Mouse (Mus musculus) CD4-positive helper T cell, adult 2 months (primary cell): Measurements from ENCODE around the gene Sema4d.

Experiments used
- DNase-seq: peaks from one replicate; pipeline ENCODE4 v3.0.0-alpha.2; 2012; ENCODE audit warnings: low read depth, missing footprints, low spot score

The Sema4d gene

DNA sequence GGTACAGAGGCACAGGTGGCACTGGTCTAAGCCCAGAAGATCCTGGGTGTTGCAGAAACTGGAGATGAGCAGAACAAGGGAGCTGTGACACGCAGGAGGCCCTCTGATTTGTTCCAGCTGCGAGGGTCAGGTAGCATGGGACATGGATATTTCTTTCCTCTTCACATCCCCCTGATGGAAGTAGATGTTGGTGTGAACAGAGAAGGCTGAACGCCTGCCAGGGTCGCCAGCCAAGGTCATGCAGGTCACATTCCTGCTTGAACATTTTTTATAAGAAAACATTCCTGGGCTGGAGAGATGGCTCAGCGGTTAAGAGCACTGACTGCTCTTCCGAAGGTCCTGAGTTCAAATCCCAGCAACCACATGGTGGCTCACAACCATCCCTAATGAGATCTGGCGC, 66.2 kb downstream of the Sema4d start:
- DNase-seq: no peak

DNA sequence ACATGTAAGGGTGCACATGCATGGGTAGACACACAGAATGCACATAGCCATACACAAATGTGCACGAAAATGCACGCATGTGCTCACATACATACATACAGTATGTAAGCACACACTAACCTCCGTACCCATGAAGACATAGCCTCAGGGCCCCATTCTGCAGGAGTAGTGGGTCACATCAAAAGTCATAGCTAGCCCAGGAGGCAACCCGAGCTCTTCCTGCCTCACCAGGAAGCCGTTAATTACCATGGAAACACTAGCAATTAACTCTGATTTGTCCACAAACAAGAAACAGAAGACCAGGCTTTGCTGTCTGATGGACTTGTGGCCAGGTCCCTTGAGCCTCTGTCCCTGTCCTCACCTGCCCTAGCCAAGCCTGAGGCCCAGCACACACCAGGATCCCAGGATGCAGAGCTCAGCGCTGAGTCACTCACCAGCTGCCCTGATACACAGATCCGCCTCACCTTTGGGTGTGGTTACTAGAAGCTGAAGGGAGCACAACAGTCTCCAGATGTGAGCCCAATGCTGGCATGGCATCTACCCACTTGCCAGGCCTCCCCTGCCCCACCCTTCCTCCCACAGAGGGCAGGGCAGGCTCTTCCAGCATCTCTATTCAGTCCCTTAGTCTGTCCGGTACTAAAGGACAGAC, 67.5 kb downstream of the Sema4d start:
- peak; percentile 61 for DNase-seq

DNA sequence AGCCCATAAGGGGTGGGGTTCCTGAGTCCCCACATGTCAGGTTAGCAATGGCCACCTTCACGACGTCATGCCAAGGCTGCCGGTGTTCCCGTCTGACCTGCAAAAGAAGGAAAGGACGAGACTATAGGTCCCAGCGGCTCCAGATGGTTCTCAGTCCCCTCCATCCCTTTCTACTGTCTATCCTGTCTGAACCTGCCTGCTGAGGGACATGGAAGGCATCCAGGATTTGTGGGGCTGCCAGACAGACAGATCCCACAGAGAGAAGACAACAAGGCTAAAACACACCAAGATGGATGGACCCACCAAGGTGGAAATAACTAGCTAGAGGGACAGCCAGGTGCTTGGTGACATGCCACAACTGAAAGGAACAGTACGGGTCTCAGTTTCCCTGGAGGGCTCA, 68.1 kb downstream of the Sema4d start:
- no peak for DNase-seq

DNA sequence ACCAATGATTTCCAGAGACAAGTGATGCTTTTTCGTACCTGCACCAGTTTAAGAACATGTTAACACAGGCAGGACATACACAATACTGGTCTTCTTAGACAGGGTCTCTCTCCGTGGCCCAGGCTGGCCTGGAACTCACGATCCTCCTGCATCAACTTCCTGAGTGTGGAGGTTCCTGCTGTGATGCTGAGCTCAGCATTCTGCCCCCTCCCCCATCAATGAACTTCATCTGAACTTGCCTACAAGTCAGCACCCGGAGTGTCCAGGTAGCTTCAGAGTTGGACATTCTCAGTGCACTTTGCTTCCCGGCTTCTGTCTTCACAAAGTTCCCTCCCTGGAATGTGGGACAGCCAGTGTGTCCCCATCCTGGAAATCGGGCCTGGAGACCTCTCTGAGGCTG, 69.0 kb downstream of the Sema4d start:
- DNase-seq: no peak

DNA sequence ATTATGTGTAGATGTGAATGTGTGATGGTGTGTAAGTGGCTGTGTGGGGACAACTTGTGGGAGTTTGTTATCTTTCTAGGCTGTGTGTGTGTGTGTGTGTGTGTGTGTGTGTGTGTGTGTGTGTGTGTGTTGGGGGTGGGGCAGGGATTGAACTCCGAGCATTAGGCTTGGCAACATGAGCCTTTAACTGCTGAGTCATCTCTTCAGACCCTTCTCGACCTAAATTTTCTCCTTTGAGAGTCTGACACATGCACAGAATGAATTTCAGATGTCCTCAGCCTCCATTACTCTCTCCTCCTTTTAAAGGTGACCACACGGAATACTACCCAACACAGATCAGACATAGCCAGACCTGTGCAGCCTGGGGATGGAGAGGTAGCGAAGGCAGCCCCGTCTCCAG, 70.4 kb downstream of the Sema4d start:
- no peak for DNase-seq

DNA sequence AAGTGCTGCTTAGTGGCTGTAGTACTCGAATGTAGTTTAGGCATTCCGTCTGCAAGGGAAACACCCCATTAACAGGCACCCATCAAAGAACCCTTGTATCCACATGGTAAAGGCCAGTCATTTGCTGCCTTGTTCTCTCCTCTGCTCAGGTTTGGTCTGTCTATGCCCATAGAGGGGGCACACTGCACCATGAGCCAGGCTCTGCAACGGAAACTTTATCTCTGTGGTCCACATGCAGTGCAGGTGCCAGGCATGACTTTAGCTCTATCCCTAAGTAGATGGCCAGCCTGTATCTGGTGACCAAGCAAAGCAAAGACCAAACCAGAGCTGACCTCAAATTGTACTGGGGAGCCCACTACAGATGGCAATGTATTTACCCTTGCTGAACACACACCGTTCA, 73.0 kb downstream of the Sema4d start:
- no peak for DNase-seq

DNA sequence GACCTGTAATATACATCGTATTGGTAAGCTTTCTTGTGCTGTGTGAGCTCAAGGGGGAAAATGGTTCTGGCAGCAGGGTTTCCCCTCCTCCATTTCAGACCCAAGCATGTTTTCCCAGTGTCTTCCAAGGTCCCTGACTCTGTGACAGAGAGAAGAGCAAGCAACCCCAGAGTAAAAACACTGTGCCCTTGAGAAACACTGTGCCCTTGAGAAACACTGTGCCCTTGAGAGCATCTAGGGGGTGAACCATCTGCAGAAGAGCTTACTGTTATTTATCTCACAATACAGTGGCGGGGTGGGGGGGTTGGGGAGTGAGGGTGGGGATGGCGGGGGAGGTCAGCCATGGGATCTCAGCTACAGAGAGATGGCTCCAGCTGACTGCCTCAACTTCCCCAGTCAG, 74.3 kb downstream of the Sema4d start:
- DNase-seq: no peak

DNA sequence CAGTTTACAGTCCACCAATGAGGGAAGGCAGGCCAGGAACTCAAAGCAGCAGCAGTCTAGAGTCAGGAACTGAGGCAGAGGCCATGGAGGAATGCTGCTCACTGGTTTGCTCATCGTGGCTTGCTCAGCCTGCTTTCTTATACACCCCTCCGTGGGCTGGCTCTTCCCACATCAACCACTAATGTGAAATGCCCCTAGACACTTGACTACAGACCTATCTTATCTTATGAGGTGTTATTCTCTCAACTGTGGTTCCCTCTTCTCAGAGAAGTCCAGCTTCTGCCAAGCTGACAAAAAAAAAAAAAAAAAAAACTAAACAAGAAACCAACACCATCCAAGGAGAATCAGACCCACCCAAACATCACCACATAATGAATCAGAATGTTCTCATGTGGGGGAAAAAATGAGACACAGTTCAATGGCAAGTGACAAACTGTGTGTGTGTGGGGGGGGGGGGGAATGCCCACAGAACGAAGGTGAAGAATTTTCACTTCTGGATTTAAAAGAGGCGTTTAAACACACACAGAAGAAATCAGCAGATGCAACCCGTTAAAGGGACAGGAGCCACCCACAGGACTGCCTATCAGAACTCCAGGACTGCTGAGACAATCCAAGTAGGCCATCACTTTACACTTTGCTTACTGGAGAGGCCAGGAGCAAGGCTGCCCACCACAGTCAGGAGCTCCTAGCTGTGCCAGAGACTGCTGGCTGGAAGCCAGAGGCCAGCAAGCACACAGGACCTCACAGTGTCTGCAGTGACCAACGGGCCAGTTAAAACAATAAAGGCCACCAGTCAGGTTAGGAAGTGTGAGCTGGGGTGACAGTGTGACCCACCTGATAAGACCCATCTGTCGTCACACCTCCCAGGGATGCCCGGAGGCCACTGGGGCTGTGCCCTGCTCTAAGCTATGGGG, 76.9 kb downstream of the Sema4d start:
- DNase-seq: no peak

DNA sequence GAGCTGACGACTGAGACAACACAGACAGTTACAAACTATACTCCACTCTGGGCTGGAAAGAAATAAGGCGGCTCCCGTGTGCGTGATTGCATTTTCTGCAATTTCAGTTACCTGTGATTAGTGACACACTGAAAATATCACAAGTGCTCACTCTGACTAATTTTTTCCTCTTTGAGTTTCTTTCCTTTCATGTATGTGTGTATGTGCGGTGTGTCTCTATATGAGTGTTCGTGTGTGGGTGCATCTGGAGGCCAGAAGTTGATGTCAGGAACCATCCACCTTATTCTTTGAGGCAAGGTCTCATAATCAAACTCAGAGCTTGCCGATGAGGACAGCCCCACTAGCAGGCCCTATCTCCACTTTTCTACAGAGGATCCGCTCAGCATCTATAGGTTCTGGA, 81.5 kb downstream of the Sema4d start:
- peak; percentile 62 for DNase-seq

DNA sequence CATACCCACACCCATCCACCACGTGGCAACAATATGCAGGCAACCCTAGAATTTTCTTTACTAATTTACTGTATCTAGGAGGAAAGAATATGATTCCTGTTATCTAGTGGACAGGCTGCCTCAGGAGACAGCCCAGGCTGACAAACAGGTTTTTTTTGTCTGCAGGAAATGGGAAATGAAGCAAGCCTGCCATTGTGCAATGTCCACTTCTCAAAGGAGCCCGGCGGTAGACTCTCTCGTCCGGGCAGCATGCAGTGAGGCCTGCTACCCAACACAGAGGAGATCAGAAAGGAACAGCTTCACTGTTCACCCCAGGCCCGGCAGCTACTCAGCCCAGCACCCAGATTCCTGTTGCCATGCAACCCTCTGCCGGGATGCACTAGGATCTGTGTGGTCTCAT, 82.8 kb downstream of the Sema4d start:
- no peak for DNase-seq

DNA sequence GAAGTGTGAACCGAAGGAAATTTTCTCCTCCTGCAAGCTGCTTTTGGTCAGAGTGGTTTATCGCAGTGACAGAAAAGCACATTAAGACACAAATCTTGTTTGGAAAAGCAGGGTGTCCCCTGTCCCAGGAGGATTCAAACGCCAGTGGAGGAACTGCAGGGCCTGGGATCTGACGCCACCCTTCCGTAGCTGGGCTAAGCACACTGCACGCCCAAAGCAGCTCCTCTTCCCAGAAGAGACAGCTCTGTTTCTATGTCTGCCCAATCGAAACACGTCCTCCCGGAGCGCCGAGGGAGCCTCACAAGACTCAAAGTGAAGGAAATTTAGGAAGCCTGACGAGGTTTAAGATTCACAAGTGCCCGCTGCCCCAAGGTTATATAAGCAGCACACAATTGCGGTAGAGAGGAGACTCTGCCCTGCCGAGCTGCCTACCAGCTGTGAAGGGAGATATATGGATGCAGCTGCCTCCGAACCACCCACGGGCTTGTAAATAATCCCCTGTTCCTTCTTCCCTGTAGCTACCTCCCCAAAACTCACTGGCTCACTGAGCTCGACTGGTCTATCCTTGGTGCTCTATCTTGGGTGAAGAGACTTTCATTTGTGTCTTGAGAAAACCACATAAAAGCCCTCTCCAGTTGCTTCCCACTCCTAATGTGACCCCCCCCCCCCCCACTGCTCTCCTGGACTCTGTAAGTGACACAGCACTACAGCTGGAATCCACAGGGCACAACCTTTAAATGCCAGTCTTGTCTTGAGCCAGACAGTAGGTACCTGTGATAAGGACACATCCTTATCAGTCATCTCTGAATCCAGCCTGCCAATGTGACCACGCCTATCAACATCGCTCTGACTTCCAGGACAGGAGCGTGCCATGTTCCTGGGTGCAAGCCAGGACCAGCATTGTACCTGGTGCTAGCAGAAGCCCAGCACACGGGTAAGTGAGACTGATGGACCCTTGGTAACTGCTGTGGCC, 87.4 kb downstream of the Sema4d start:
- DNase-seq: no peak

DNA sequence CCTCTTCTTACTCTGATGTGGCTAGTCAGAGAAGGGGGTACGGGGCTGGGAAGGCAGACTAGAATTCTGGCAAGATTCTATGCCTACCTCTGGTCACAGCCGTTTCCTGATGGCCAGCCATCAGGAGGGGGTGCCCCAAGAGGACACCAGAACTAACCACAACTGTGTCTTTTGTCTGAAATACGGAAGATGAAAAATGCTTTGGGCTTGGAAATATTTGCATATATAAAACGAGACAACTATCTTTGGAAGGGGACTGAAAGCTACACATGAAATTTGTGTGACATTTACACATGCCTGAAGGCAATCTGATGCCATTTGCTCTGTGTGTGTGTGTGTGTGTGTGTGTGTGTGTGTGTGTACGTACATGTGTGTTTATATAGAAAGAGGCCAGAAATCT, 89.7 kb downstream of the Sema4d start:
- DNase-seq: no peak

DNA sequence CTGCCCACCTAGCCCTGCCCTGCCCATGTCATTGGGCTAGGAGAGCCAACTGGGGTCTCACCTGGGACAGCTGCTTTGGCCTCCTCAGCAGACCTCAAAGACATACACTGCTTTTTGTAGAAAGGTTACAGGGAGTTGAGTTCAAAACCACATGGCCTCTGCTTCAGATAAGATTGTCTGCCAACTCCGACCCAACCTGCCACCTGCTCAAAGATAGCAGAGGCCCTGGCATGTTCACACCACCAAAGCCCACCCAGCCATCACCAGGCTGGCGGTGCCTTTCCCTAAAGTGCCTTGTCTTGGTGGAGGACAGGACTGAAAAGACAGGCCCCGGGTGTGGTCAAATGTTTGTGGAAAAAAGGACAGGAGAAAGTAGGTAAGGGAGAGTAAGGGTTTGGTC, 95.2 kb downstream of the Sema4d start:
- no peak for DNase-seq

DNA sequence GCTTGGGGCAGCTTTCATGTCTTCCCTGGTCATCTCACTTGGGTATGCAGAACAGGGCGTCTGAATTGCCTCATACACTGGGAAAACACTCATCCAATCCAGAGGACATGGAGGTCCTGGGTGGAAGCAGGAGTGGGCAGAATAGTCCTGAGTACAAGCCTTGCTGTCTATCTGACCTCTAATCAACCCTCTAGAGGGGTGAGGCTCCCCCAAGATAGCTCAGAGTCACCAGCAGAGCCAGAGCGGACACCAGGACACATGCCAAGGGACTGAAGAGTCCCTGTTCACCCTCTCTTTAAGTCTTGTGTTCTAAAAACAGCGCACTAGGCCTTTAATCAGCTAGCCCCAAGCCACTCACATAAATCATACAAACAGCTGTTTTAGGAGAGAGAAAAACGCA, 95.7 kb downstream of the Sema4d start:
- DNase-seq: no peak

DNA sequence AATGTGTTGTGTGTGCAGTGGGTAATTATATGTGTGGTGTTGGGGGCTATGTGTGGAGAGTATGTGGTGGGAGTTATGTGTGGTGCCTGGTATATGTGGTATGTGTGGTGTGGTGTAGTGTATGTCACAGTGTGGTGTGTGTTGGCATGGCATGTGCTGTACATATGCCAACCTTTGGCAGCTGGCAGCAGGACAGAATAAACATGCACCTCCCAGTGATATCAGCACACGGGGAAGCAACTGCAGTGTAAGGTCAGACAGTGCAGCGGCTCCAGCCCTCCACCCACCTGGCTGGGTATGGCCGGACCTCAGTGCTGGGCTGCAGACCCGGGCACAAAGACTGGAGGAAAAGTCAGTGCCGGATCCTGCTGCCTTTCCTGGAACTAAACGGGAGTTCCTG, 96.1 kb downstream of the Sema4d start:
- no peak for DNase-seq

DNA sequence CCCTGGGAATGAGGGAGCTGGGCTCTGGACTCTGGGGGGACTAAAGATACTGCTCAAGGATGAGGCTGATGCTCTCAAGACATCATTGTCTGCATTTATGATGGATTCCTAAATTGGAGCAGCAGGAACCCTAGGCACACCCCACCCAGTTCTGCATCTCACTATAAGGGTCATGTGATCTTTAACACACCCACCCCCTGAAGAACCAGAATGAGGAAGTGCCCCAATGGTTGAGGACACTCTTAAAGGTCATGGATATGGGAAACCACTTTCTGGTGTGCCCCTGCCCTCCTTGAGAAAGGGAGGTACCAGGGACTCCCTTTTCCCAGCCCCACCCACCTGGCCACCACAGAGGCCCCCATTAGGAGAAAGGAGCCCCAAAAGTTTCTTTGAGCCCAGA, 97.1 kb downstream of the Sema4d start:
- no peak for DNase-seq

DNA sequence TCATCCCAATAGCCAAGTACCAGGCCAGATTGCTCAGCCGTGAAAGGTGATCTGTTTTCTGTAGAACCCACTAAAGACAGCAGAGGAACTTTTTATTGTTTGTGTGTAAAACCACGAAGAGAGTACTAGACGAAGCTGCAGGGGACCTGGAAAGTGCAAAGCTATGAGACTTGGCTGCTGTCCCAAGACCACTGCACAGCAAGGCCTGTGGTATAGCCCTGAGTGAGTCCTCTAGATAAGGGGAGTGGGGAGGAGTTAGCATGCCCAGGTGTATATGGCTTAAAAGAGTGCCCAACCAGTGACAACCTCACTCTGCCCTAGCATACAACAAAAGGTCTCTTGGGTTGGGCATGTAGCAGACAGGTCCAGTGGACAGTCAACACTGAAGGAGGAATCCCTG, 104.9 kb downstream of the Sema4d start:
- no peak for DNase-seq

DNA sequence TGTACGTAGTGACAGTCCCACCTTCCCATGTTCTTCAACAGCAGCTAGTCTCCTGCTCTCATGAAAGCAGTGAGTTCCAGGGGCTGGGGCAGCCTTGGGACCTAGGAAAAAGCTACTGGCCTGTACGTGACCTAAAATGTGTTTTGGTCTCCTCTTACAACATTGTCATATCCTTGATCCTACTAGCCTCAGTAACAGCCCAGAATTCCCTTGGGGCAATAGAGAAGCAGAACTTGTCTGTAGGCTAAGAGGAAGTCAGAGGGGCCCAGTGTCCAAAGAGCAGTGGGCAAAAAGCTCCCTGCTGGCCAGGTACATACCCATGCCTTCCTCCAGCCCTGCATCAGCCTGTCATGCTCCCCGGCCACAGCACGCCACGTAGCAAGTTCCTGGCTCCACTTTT, 106.6 kb downstream of the Sema4d start:
- no peak for DNase-seq

DNA sequence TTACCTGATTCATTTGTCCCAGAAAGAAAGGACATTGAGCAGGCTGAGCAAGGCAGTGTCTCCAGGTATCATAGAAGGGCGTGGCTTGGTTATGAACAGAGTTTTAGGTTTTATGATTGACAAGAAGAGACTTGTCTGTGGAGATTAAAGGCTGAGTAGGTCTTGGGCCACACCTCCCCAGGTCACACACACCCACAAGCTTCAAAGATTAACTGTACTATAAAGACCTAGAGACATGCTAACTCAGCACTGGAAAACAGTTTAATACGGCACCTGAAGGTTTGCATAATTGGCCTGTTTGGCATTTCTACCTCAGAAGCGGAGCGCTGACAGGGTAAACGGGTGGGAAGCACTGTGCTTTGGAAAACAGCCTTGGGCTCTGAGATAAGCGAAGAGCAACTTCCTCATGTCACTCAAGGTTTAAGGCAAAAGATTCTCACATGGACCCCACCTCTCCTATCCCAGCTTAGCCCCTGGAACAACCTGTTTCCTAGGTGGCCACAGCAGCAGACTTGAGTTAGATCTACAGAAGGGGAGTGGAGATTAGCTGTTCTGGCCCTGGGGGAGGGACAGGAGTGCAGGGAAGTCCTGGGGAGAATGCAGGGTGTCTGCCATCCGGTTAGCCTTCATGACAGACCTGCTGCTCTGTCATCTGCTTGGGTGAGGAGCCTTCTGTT, 108.1 kb downstream of the Sema4d start:
- DNase-seq: no peak

DNA sequence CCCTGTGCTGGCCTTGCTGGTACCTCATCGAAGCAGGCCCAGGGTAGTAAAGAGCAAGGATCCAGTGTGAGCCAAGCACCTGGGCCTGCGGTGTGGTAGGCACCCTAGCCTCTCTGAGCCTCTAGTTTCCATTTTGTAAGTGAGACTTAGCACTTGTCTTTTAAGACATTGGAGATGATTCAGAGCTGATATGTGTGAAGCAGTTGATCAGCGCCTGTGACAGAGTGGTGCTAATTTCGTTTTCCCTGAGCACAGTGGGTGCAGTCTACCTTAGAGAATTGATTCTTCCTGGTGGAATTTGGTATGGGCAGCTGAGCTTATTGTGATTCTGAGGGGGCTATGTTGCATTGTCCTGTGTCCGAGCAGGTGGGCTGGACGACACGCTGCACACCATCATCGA, 111.9 kb downstream of the Sema4d start:
- no peak for DNase-seq

DNA sequence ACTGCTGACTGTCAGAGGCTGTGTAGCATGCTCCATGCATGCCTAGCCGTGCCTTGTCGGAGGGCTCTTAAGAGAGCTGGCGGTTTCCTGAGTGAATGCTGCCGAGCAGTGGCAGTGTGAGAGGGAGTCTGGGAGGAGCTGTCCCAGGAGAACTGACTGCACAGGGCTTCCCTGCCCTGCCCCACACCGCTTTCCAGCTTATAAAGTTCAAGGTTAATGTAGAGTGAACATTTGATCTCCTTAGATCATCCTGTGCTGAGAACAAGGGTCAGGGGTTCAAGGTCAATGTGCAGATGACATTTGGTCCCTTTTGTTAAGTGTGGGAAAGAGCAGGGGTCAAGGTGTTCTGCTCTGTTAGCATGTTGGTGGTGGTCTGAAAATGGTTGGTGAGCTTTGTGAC, 112.5 kb downstream of the Sema4d start:
- no peak for DNase-seq

DNA sequence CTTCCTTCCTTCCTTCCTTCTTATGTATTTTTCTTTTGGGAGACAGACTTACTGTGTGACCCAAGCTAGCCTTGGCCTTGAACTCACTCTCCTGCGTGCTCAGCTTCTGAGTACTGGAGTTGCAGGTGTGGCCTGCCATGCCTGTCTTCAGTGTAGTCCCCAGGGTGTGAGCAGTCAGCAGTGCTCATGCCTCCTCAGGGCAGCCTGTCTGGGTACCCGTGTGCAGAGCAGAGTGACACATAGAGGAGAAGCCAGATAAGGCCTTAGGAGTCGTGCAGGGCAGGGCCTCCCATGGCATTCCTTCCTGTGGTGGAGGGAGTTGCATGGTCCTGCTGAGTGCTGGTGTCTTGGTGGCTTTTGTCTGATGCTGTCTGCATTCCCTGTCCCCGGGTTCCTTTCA, 114.2 kb downstream of the Sema4d start:
- no peak for DNase-seq
